Mouse (Mus musculus): ENCODE measurements around the gene Sgms1.
A peak's percentile ranks its signal among the peaks of the same experiment; 100 is the strongest.

The Sgms1 gene

GRCm38 (mm10) chr19:32292782-32293776, 96.4 kb downstream of the Sgms1 start:
- no peak for DNase-seq (ENCODE audit: low spot score in 2 of 2)

GRCm38 (mm10) chr19:32292067-32292739, 97.3 kb downstream of the Sgms1 start:
- peak in 1 of 2 experiments; percentile 44 for DNase-seq (ENCODE audit: low spot score in 2 of 2)

- no peak for DNase-seq (ENCODE audit: low spot score in 2 of 2)
Observed at GRCm38 (mm10) chr19:32291130-32291529, 98.4 kb downstream of the Sgms1 start.

GRCm38 (mm10) chr19:32288895-32289294, 100.6 kb downstream of the Sgms1 start:
- no peak for DNase-seq (ENCODE audit: low spot score in 2 of 2)

- no peak for DNase-seq (ENCODE audit: low spot score in 2 of 2)
Observed at GRCm38 (mm10) chr19:32287839-32288238, 101.7 kb downstream of the Sgms1 start.

GRCm38 (mm10) chr19:32285455-32285831, 104.1 kb downstream of the Sgms1 start:
- no peak for DNase-seq (ENCODE audit: low spot score in 2 of 2)

- DNase-seq (ENCODE audit: low spot score in 2 of 2) = no peak
Observed at GRCm38 (mm10) chr19:32284681-32285454, 104.6 kb downstream of the Sgms1 start.

- no peak for DNase-seq (ENCODE audit: low spot score in 2 of 2)
Observed at GRCm38 (mm10) chr19:32281917-32282316, 107.6 kb downstream of the Sgms1 start.

GRCm38 (mm10) chr19:32280380-32280779, 109.1 kb downstream of the Sgms1 start:
- DNase-seq (ENCODE audit: low spot score in 2 of 2) = peak in 1 of 2 experiments; percentile 52

- no peak for DNase-seq (ENCODE audit: low spot score in 2 of 2)
Observed at GRCm38 (mm10) chr19:32279400-32279799, 110.1 kb downstream of the Sgms1 start.

- no peak for DNase-seq (ENCODE audit: low spot score in 2 of 2)
Observed at GRCm38 (mm10) chr19:32277869-32278268, 111.6 kb downstream of the Sgms1 start.

- DNase-seq (ENCODE audit: low spot score in 2 of 2) = no peak
Observed at GRCm38 (mm10) chr19:32277287-32277686, 112.2 kb downstream of the Sgms1 start.

GRCm38 (mm10) chr19:32276817-32277216, 112.7 kb downstream of the Sgms1 start:
- DNase-seq (ENCODE audit: low spot score in 2 of 2) = no peak

GRCm38 (mm10) chr19:32276263-32276662, 113.3 kb downstream of the Sgms1 start:
- no peak for DNase-seq (ENCODE audit: low spot score in 2 of 2)

GRCm38 (mm10) chr19:32275068-32275925, 114.2 kb downstream of the Sgms1 start:
- no peak for DNase-seq (ENCODE audit: low spot score in 2 of 2)

- no peak for DNase-seq (ENCODE audit: low spot score in 2 of 2)
Observed at GRCm38 (mm10) chr19:32274145-32274544, 115.4 kb downstream of the Sgms1 start.

GRCm38 (mm10) chr19:32273714-32274113, 115.8 kb downstream of the Sgms1 start:
- DNase-seq (ENCODE audit: low spot score in 2 of 2) = no peak

GRCm38 (mm10) chr19:32272475-32273260, 116.8 kb downstream of the Sgms1 start:
- no peak for DNase-seq (ENCODE audit: low spot score in 2 of 2)

- no peak for DNase-seq (ENCODE audit: low spot score in 2 of 2)
Observed at GRCm38 (mm10) chr19:32271455-32272200, 117.9 kb downstream of the Sgms1 start.

- no peak for DNase-seq (ENCODE audit: low spot score in 2 of 2)
Observed at GRCm38 (mm10) chr19:32269844-32270176, 119.7 kb downstream of the Sgms1 start.
